Mouse (Mus musculus) urinary bladder, adult 2 months (tissue): ENCODE measurements around the gene Brpf1. TPM values are rescaled to one million over a fixed set of nuclear protein-coding genes. Genes with fewer than 3 reads are reported as not detected.

Experiments
- DNase-seq: peaks from one replicate; pipeline ENCODE4 v3.0.0; 2022; ENCODE audit warnings: low spot score
- polyA plus RNA-seq: library from polyadenylated mRNA; depleted of rRNA; stranded (reverse); fragments of >200 nt; gene quantifications from 2 replicates; pipeline ENCODE4 v1.2.3, GENCODE M21; 2012; rRNA removed

Gene Brpf1
- polyA plus RNA-seq, 1 experiment: 19.7 TPM

- DNase-seq: no peak
These were observed 45.9 kb downstream of the Brpf1 start for GRCm38 (mm10) chr6:113352820-113353219.

GRCm38 (mm10) chr6:113353696-113354095 is 46.8 kb downstream of the Brpf1 start:
- DNase-seq: no peak

GRCm38 (mm10) chr6:113361476-113361875 is 54.5 kb downstream of the Brpf1 start:
- DNase-seq: no peak

DNA sequence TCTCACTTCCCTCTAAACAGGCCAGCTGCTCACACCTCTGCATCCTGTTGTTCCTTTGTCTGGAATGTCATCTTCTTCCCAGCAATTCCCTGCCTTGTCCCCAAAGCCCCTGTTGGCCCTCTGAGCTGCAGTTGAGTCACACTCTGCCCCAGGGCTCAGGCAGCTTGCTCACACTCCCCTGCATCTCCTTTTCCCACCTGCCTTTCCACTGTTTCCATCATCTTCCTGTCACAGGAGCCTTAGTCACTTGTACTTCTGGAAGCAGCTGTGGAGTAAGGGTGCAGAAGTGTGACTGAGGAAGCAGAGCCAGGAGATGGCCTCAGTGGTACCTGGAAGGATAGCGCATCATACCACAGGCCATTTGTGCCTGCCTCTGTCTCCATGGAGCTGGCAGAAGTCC is 55.3 kb downstream of the Brpf1 start:
- no peak for DNase-seq

DNA sequence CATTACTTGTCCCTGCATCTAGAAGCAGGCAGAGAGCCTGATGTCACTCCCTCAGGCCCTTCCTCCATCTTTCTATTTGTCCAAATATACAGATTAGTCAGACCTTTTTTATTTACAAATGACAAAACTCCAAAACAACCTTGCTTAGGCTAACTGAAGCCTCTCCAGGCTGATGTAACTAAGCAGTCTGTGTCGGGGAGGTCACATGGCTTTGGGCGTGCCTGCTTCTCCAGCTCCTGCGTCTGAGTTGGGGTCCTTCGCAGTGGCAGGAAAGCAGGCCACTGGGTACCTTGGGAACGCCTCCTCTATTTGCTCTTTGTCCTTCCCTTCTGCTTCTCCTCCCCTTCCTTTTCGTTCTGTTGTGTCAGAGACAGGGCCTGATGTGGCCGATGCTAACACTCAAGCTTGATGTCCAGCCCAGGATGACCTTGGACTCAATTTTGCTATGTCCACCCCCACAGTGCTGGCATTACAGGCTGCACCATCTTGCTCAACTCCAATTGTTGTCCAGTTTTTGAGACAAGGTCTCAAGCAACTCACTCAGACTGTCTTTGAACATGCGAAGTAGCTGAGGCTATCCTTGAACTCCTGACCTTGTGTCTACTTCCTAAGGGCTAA is 57.7 kb downstream of the Brpf1 start:
- no peak for DNase-seq

DNA sequence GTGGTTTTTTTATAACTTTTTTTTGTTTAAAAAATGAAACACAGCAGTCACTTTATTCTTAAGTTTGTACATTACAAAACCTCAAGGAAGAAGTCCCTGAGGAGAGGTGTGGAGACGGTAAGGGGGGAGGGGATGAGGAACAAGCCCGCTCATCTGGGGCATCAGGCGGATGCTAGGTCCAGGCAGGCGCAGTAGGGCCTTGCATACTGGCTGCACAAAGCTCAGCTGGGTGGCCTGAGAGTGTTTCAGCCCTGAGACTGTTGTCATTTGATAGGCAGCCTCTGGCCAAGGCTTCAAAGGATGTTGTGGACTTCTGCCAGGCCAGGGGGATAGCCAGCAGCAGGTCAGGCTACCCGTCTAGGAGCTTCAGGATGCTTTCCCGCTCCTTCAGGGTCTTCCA is 59.7 kb downstream of the Brpf1 start:
- DNase-seq: no peak

DNA sequence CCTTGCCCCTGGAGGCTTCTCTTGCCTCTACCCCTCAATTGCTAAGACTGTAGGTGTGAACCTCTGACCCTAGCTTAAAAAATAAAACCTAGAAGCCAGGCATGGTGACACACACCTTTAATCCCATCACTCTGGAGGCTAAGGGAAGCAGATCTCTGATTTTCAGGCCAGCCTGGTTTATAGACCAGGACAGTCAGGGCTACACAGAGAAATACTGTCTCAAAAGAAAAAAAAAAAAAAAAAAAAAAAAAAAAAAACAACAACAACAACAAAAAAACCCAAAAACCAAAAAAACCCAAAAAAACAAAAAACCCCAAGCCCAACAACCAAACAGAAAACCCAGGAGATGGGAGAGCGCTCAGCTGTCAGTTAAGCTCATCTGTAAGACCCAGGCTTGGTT is 60.6 kb downstream of the Brpf1 start:
- no peak for DNase-seq

DNA sequence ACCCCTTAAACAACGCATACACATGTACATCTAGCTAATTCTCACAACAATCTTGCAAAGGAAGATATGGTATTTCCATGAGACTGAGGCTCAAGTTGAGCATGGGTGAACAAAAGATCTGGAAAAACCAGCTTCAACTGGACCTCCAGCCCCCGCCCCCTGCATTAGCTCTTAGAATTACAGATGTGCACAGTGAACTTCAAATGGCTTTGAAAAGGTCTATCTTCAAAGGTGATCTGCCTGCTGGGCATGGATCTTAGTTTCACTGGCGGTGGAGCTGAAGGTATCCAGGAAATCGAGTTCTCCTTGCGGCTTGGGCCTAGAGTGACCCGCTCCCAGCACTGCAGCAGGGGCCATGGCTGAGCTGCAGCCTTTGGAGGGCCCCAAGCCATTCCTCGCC is 61.2 kb downstream of the Brpf1 start:
- no peak for DNase-seq

DNA sequence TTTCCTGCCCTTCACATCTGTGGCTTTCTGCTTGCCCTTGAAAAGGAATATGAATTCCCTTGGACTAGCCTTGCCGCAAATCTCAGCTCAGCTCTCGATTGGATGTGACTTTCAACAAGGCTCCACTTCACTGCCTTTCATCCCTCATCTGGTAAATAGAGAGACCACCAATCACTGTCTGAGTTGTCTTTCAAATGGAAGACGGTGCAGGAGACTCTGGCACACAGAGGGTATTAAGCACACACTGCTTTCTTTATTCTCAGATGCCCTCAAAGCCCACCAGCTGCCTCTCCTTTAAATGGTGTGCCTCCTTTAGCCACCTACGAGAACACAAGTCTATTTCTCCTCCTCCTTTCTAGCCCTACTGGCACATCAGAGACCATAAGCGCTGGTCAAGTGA is 61.6 kb downstream of the Brpf1 start:
- DNase-seq: no peak

DNA sequence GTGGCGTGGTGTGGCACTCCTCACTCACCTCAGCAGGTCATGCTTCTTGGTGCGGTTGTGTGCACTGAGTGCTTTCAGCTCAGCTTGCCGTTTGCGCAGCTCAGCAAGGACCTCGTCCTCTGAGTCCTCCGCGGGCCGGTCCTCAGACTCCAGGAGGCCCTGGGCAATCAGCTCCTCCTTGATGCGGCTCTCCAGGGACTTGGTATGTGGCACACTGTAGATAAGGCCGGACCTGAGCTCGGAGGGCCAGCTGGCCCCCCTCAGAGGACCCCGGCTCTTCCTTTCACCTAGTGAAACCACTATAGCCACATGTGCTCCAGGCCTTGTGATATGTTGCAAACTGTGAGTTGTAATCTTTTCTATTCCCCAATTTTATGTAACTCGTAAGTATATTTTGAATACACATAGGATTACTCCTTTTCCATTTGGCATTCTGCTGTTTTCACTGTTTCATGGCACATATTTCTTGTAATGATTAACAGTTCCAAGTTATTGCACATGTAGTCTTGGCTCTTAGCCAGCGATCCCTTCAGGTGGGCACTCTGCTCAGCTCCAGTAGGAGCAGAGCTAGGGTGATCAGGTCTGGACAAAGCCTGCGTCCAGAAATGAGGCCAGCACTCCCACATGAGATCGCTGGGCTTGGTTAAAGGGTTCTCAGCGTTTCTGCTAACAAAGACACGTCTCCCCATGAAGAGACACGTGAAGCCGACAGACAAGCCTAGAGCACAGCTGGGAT is 63.4 kb downstream of the Brpf1 start:
- no peak for DNase-seq

GRCm38 (mm10) chr6:113373491-113373890 is 66.6 kb downstream of the Brpf1 start:
- DNase-seq: no peak

Other genes with a start within 250 kb of the Brpf1 start
- 41.4 and 49.9 TPM in 2 replicates for gene Setd5, start 229.8 kb upstream of the Brpf1 start, polyA plus RNA-seq
- 0.22 and 0.35 TPM in 2 replicates for gene Lhfpl4, start 111.8 kb upstream of the Brpf1 start, polyA plus RNA-seq
- 22.5 and 26.5 TPM in 2 replicates for gene Mtmr14, start 69.3 kb upstream of the Brpf1 start, polyA plus RNA-seq
- gene Cpne9, start 24.8 kb upstream of the Brpf1 start, polyA plus RNA-seq: 0.03 and 0.18 TPM in 2 replicates
- gene Ogg1, start 19.8 kb downstream of the Brpf1 start, polyA plus RNA-seq: 16.3 and 19.1 TPM in 2 replicates
- gene Camk1, start 36.8 kb downstream of the Brpf1 start, polyA plus RNA-seq: 71.5 and 80.8 TPM in 2 replicates
- gene Tada3, start 70.7 kb downstream of the Brpf1 start, polyA plus RNA-seq: 36.3 and 38.5 TPM in 2 replicates
- 116 TPM in 2 replicates for gene Arpc4, start 71.0 kb downstream of the Brpf1 start, polyA plus RNA-seq
- 6.3 and 8.5 TPM in 2 replicates for gene Ttll3, start 82.1 kb downstream of the Brpf1 start, polyA plus RNA-seq
- gene Rpusd3, start 112.2 kb downstream of the Brpf1 start, polyA plus RNA-seq: 11.8 and 17.3 TPM in 2 replicates
- gene Cidec, start 128.6 kb downstream of the Brpf1 start, polyA plus RNA-seq: 31.0 and 68.5 TPM in 2 replicates
- 54.5 and 61.3 TPM in 2 replicates for gene Jagn1, start 135.4 kb downstream of the Brpf1 start, polyA plus RNA-seq
- 71.8 and 87.7 TPM in 2 replicates for gene Il17re, start 151.3 kb downstream of the Brpf1 start, polyA plus RNA-seq
- 62.5 and 65.3 TPM in 2 replicates for gene Il17rc, start 164.3 kb downstream of the Brpf1 start, polyA plus RNA-seq
- gene Creld1, start 176.2 kb downstream of the Brpf1 start, polyA plus RNA-seq: 46.1 and 58.4 TPM in 2 replicates
- 0.10 and 0.18 TPM in 2 replicates for gene Prrt3, start 194.8 kb downstream of the Brpf1 start, polyA plus RNA-seq
- 82.4 and 83.8 TPM in 2 replicates for gene Emc3, start 224.5 kb downstream of the Brpf1 start, polyA plus RNA-seq
- 4.7 and 5.8 TPM in 2 replicates for gene Fancd2, start 224.5 kb downstream of the Brpf1 start, polyA plus RNA-seq